Mouse (Mus musculus): ENCODE results near the gene Arel1. TPM values are rescaled to one million over a fixed set of nuclear protein-coding genes. Genes with fewer than 3 reads are reported as not detected.

Arel1 gene
- polyA plus RNA-seq (2014; fragmentation: Nextera tagmentation; extraction: Ambion mirVana), result 13.2 and 13.7 TPM in 2 replicates

DNA sequence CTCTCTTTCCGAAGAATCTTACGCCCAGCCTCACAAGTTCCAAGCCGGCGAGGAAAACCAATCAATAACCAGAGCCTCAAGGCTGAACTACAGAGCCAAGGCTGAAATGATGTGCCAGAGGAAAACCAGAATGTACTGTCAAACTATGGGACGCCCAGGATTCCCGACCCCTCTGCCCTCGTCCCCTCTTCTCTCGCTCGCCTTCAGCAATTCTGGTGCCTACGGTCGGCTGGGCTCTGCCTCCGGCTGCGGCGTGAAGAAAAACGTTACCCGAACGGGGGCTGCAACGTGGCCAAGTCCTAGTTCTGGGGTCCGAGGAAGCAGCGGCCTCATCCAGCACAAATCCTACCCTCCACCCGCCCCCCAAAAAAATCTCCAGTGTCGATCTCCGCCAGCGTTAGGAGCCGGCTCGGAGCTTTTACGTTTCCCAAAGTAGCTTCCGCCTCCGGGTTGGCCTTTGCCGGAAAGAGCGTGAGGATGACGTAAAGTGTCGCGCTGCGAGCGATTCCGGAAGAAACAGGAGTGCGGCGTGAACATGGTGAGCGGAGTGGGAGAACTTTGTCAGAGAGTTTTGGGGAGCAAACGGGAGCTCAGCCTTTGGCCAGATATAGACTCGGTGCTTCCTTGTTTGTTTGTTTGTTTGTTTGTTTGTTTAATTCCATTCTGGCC is at the start of gene Arel1, which contains the start of gene Fcf1:
Arel1 (minus strand) TSS at position 473 of the 669 bp plus-strand sequence.
Fcf1 (plus strand) TSS at position 470 of the 669 bp plus-strand sequence.
- Histone ChIP-seq H3K4me2 (ENCODE audit: low read length) (peak within 1 kb of the TSS; percentile 95), H3K9ac (ENCODE audit: low read length) (peak within 1 kb of the TSS; percentile 82), H3K27ac (replicated peaks in 1 of 2; ENCODE audit: control insufficient read depth in 1 of 2, insufficient read depth in 1 of 2, low read depth in 2 of 2, low read length in 2 of 2) (no peak within 1 kb of the TSS), H3K27me3 (ENCODE audit: control insufficient read depth, insufficient read depth, low read length) (no peaks in the 10 kb centered on the region), H3K36me3 (ENCODE audit: control insufficient read depth, insufficient read depth, low read length) (peaks cover 31% of the 10 kb centered on the region), H3K4me3 (ENCODE audit: control insufficient read depth in 1 of 2, insufficient read depth in 1 of 2, low read depth in 1 of 2, low read length in 2 of 2) (peak within 1 kb of the TSS; percentile 74 to 98), H3K9me3 (ENCODE audit: control insufficient read depth, low read length) (no peaks in the 10 kb centered on the region), H3K4me1 (ENCODE audit: control insufficient read depth in 2 of 2, insufficient read depth in 2 of 2, low read length in 2 of 2) (peaks cover 2 to 12% of the 10 kb centered on the region in 2 experiments; a peak in 3 of 4 replicates)
- peak; percentile 54; the same call in 1 of the 2 replicates for ATAC-seq (ENCODE audit: insufficient number of reproducible peaks, insufficient read depth, low FRiP score, low read depth)
- WGBS, result under 1% methylated on average over 42 of the region's 42 CpGs

DNA sequence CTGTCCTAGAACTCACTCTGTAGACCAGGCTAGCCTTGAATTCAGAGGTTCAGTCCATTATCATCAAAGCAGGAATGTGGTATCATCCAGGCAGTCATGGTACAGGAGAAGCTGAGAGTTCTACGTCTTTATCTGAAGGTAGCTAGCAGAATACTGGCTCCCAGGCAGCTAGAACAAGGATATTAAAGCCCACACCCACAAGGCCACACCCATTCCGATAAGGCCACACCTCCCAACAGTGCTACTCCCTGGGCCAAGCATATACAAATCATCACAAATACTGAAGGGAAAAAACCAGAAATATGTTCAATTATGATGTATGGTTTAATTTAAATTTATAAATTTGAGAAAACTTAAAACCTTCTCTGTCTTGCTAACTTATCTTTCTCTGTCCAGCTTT is 41.5 kb upstream of the Arel1 start:
- H3K4me1 ChIP-seq (ENCODE audit: control insufficient read depth in 2 of 2, insufficient read depth in 2 of 2, low read length in 2 of 2), result no peaks in the 10 kb centered on the region; a peak in 1 of 4 replicates
- ATAC-seq (ENCODE audit: insufficient number of reproducible peaks, insufficient read depth, low FRiP score, low read depth), result no peak
- H3K27me3 ChIP-seq (ENCODE audit: control insufficient read depth, insufficient read depth, low read length), result no peaks in the 10 kb centered on the region
- H3K4me2 ChIP-seq (ENCODE audit: low read length), result no peak overlapping the region
- H3K9me3 ChIP-seq (ENCODE audit: control insufficient read depth, low read length), result no peaks in the 10 kb centered on the region
- no peak overlapping the region for H3K27ac ChIP-seq (replicated peaks in 1 of 2; ENCODE audit: control insufficient read depth in 1 of 2, insufficient read depth in 1 of 2, low read depth in 2 of 2, low read length in 2 of 2)
- WGBS, result 86% methylated on average over 2 of the region's 2 CpGs
- no peak overlapping the region for H3K9ac ChIP-seq (ENCODE audit: low read length)
- no peak overlapping the region for H3K4me3 ChIP-seq (ENCODE audit: control insufficient read depth in 1 of 2, insufficient read depth in 1 of 2, low read depth in 1 of 2, low read length in 2 of 2)
- H3K36me3 ChIP-seq (ENCODE audit: control insufficient read depth, insufficient read depth, low read length), result peaks cover 45% of the 10 kb centered on the region

DNA sequence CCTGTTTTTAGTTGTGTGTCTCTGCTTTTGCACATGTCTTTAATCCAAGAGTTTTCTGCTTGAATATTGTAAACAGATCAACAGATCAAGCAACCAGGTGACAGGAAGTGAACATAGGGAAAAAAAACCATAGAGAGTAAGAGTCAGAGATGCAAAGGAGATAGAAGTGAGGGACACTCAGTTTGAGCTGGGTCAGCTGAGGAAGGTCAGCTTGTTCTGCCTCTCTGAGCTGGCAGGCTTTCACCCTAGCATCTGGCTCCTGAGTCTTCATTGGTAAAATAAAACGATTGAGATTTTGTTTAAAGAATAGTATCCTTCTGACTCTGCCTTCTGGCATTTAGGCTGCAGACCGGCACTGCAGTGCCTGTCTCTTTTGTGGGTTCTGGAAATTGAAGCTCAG is 39.8 kb upstream of the Arel1 start:
- Histone ChIP-seq H3K4me1 (ENCODE audit: control insufficient read depth in 2 of 2, insufficient read depth in 2 of 2, low read length in 2 of 2) (no peaks in the 10 kb centered on the region; a peak in 1 of 4 replicates), H3K9me3 (ENCODE audit: control insufficient read depth, low read length) (no peaks in the 10 kb centered on the region), H3K9ac (ENCODE audit: low read length) (no peak overlapping the region), H3K27me3 (ENCODE audit: control insufficient read depth, insufficient read depth, low read length) (no peaks in the 10 kb centered on the region), H3K27ac (replicated peaks in 1 of 2; ENCODE audit: control insufficient read depth in 1 of 2, insufficient read depth in 1 of 2, low read depth in 2 of 2, low read length in 2 of 2) (no peak overlapping the region), H3K4me3 (ENCODE audit: control insufficient read depth in 1 of 2, insufficient read depth in 1 of 2, low read depth in 1 of 2, low read length in 2 of 2) (no peak overlapping the region), H3K4me2 (ENCODE audit: low read length) (no peak overlapping the region), H3K36me3 (ENCODE audit: control insufficient read depth, insufficient read depth, low read length) (peaks cover 31% of the 10 kb centered on the region)
- 88% methylated on average over 2 of the region's 2 CpGs for WGBS
- no peak for ATAC-seq (ENCODE audit: insufficient number of reproducible peaks, insufficient read depth, low FRiP score, low read depth)

DNA sequence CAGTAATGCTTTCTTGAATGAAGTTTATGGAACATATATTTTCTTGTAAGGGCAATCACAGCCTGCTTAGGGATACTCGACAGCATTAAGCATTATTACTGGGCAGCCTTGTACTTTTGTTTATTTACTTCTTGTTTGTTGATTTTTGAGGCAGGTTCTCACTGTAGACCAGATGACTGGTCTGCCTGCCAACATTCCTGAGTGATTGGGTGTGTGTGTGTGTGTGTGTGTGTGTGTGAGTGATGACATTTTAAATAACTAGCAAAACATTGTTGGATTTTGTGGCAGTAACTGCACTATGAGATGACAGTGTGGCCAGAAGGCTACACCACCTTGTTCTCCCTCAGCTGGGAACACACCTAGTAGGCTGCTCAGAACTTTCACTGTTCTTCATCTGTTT is 39.1 kb upstream of the Arel1 start:
- Histone ChIP-seq H3K27ac (replicated peaks in 1 of 2; ENCODE audit: control insufficient read depth in 1 of 2, insufficient read depth in 1 of 2, low read depth in 2 of 2, low read length in 2 of 2) (no peak overlapping the region), H3K27me3 (ENCODE audit: control insufficient read depth, insufficient read depth, low read length) (no peaks in the 10 kb centered on the region), H3K4me2 (ENCODE audit: low read length) (no peak overlapping the region), H3K9ac (ENCODE audit: low read length) (no peak overlapping the region), H3K4me3 (ENCODE audit: control insufficient read depth in 1 of 2, insufficient read depth in 1 of 2, low read depth in 1 of 2, low read length in 2 of 2) (no peak overlapping the region), H3K36me3 (ENCODE audit: control insufficient read depth, insufficient read depth, low read length) (peaks cover 28% of the 10 kb centered on the region), H3K4me1 (ENCODE audit: control insufficient read depth in 2 of 2, insufficient read depth in 2 of 2, low read length in 2 of 2) (no peaks in the 10 kb centered on the region; a peak in 1 of 4 replicates), H3K9me3 (ENCODE audit: control insufficient read depth, low read length) (0 out of 2 replicates have a peak, but pooled peaks cover 3% of the 10 kb centered on the region)
- no peak for ATAC-seq (ENCODE audit: insufficient number of reproducible peaks, insufficient read depth, low FRiP score, low read depth)
- 85% methylated on average over 1 of the region's 1 CpGs for WGBS

DNA sequence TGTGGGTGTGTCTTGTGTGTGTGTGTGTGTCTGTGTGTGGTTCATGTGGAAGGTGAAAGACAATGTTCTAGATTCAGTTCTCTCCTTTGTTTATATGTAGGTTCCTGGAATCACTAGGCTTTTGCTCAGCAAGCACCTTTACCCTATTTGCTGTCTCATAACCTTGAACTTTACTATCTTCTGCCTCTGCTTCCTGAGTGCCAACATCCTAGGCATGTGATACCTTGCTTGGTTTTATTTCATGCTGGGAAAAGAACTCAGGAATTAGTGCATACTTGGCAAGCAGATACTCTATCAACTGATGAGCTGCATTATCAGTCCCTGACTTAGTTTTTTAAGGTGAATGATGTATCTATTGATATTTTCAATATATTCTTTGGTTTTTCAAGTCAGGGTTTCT is 36.3 kb upstream of the Arel1 start:
- no peak overlapping the region for H3K27ac ChIP-seq (replicated peaks in 1 of 2; ENCODE audit: control insufficient read depth in 1 of 2, insufficient read depth in 1 of 2, low read depth in 2 of 2, low read length in 2 of 2)
- no peak overlapping the region for H3K4me2 ChIP-seq (ENCODE audit: low read length)
- no peak for ATAC-seq (ENCODE audit: insufficient number of reproducible peaks, insufficient read depth, low FRiP score, low read depth)
- no peaks in the 10 kb centered on the region for H3K27me3 ChIP-seq (ENCODE audit: control insufficient read depth, insufficient read depth, low read length)
- H3K36me3 ChIP-seq (ENCODE audit: control insufficient read depth, insufficient read depth, low read length), result 0 out of 2 replicates have a peak, but pooled peaks cover 6% of the 10 kb centered on the region
- H3K9ac ChIP-seq (ENCODE audit: low read length), result no peak overlapping the region
- H3K4me1 ChIP-seq (ENCODE audit: control insufficient read depth in 2 of 2, insufficient read depth in 2 of 2, low read length in 2 of 2), result no peaks in the 10 kb centered on the region; a peak in 1 of 4 replicates
- no peak overlapping the region for H3K4me3 ChIP-seq (ENCODE audit: control insufficient read depth in 1 of 2, insufficient read depth in 1 of 2, low read depth in 1 of 2, low read length in 2 of 2)
- peaks cover 3% of the 10 kb centered on the region; the same call in 1 of the 2 replicates for H3K9me3 ChIP-seq (ENCODE audit: control insufficient read depth, low read length)

DNA sequence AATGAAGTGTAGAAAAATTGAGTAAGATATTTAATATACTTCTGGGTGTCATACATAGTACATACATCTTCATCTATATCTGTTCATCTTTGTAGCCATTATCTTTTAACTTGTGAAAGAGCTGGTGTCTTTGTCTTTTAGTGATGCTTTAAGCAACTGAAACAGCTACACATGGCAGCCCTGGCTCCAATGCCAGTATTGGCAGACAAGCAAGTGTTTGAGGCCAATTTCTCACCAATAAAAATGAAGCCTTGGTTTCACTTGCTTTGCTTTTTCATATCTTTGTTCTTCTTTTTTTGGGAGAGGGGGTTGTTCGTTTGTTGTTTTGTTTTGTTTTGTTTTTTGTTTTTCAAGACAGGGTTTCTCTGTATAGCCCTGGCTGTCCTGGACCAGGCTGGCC is 35.5 kb upstream of the Arel1 start:
- WGBS, result 85% methylated on average over 1 of the region's 1 CpGs

DNA sequence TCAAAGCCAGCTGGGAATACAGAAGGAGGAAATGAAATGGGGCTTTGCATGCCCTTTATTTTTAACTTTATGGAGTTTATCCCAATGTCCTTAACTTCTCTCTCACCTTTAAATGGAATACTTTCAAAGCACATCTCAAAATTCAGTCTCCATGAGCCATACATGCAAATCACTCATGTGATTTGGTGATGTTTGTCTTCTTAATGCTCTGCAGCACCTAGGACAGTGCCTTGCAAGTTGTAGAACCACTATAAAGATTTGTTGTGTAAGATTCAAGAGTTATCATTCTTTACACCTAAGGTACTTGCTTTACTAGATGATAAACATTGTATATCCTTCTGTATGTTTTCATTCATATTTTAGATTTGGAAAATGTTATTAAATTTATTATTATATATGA is 28.4 kb upstream of the Arel1 start:
- H3K4me1 ChIP-seq (ENCODE audit: control insufficient read depth in 2 of 2, insufficient read depth in 2 of 2, low read length in 2 of 2), result peaks cover 0 to 23% of the 10 kb centered on the region in 2 experiments; a peak in 3 of 4 replicates
- H3K9ac ChIP-seq (ENCODE audit: low read length), result no peak overlapping the region
- no peak overlapping the region for H3K4me3 ChIP-seq (ENCODE audit: control insufficient read depth in 1 of 2, insufficient read depth in 1 of 2, low read depth in 1 of 2, low read length in 2 of 2)
- H3K27ac ChIP-seq (replicated peaks in 1 of 2; ENCODE audit: control insufficient read depth in 1 of 2, insufficient read depth in 1 of 2, low read depth in 2 of 2, low read length in 2 of 2), result no peak overlapping the region
- peak overlapping the region; percentile 97 for H3K4me2 ChIP-seq (ENCODE audit: low read length)
- 0 out of 2 replicates have a peak, but pooled peaks cover 7% of the 10 kb centered on the region for H3K36me3 ChIP-seq (ENCODE audit: control insufficient read depth, insufficient read depth, low read length)
- H3K9me3 ChIP-seq (ENCODE audit: control insufficient read depth, low read length), result no peaks in the 10 kb centered on the region; the same call in 1 of the 2 replicates
- ATAC-seq (ENCODE audit: insufficient number of reproducible peaks, insufficient read depth, low FRiP score, low read depth), result no peak
- no peaks in the 10 kb centered on the region for H3K27me3 ChIP-seq (ENCODE audit: control insufficient read depth, insufficient read depth, low read length)

More for the DNA sequence above, 35.5 kb upstream of the Arel1 start:
- no peak overlapping the region for H3K27ac ChIP-seq (replicated peaks in 1 of 2; ENCODE audit: control insufficient read depth in 1 of 2, insufficient read depth in 1 of 2, low read depth in 2 of 2, low read length in 2 of 2)
- H3K4me2 ChIP-seq (ENCODE audit: low read length), result no peak overlapping the region
- no peaks in the 10 kb centered on the region; a peak in 1 of 4 replicates for H3K4me1 ChIP-seq (ENCODE audit: control insufficient read depth in 2 of 2, insufficient read depth in 2 of 2, low read length in 2 of 2)
- H3K27me3 ChIP-seq (ENCODE audit: control insufficient read depth, insufficient read depth, low read length), result no peaks in the 10 kb centered on the region
- H3K36me3 ChIP-seq (ENCODE audit: control insufficient read depth, insufficient read depth, low read length), result 0 out of 2 replicates have a peak, but pooled peaks cover 6% of the 10 kb centered on the region
- H3K9me3 ChIP-seq (ENCODE audit: control insufficient read depth, low read length), result peaks cover 3% of the 10 kb centered on the region; the same call in 1 of the 2 replicates
- no peak for ATAC-seq (ENCODE audit: insufficient number of reproducible peaks, insufficient read depth, low FRiP score, low read depth)
- no peak overlapping the region for H3K4me3 ChIP-seq (ENCODE audit: control insufficient read depth in 1 of 2, insufficient read depth in 1 of 2, low read depth in 1 of 2, low read length in 2 of 2)
- H3K9ac ChIP-seq (ENCODE audit: low read length), result no peak overlapping the region

All from heart, embryonic 14.5 days (tissue).